Mouse (Mus musculus) lung, embryonic 16.5 days (tissue): ENCODE results near the gene Mecom. TPM values are rescaled to one million over a fixed set of nuclear protein-coding genes. Genes with fewer than 3 reads are reported as not detected.

ENCODE experiments used
- ATAC-seq: fragments of 200-750 bp; cut with Nextera tagmentation; 2 replicates; pipeline ENCODE4 v1.8.0; 2017; ENCODE audit warnings: low read depth, mild to moderate bottlenecking, moderate library complexity
- H3K27ac ChIP-seq: fragments of 300-500 bp; sonication (generic); 2 replicates; pipeline ENCODE4 v1.5.1; 2014; ENCODE audit warnings: mild to moderate bottlenecking, control low read depth, low read length
- H3K27me3 ChIP-seq: fragments of 300-500 bp; sonication (generic); 2 replicates; pipeline ENCODE4 v1.6.1; 2014; ENCODE audit warnings: low read depth, low read length, mixed read lengths; ENCODE audit not compliant: control insufficient read depth, insufficient read depth
- H3K36me3 ChIP-seq: fragments of 300-500 bp; sonication (generic); 2 replicates; pipeline ENCODE4 v1.6.1; 2014; ENCODE audit warnings: low read length; ENCODE audit not compliant: control insufficient read depth, insufficient read depth
- H3K4me1 ChIP-seq: fragments of 300-500 bp; sonication (generic); replicated peaks from 2 replicates; pipeline ENCODE4 v1.6.1; 2014; ENCODE audit warnings: low read length, mixed read lengths; ENCODE audit not compliant: control insufficient read depth, insufficient read depth
- H3K4me2 ChIP-seq: fragments of 300-500 bp; sonication (generic); 2 replicates; pipeline ENCODE4 v1.6.1; 2014; ENCODE audit warnings: low read depth, low read length, control low read depth
- H3K4me3 ChIP-seq: fragments of 300-500 bp; sonication (generic); 2 replicates; pipeline ENCODE4 v1.5.1; 2014; ENCODE audit warnings: mild to moderate bottlenecking, low read length, control low read depth
- H3K9ac ChIP-seq: fragments of 300-500 bp; sonication (generic); 2 replicates; pipeline ENCODE4 v1.6.1; 2014; ENCODE audit warnings: low read length, control low read depth
- H3K9me3 ChIP-seq: fragments of 300-500 bp; sonication (generic); 2 replicates; pipeline ENCODE4 v1.6.1; 2016; ENCODE audit warnings: low read length; ENCODE audit not compliant: control insufficient read depth
- WGBS: fragments of 180-500 bp; shearing (Covaris S2); extraction: QIAGEN DNeasy Blood & Tissue Kit; methylation state at CpG from one replicate; pipeline ENCODE4 v1.1.7; 2014; 5-methylcytosine and 5-hydroxymethylcytosine counted together
- polyA plus RNA-seq: library from polyadenylated mRNA; unstranded; fragments of >200 nt; fragmentation: Nextera tagmentation; extraction: Ambion mirVana; gene quantifications from 2 replicates; pipeline ENCODE4 v1.2.1, GENCODE M21; 2015

Gene Mecom
- polyA plus RNA-seq, 1 experiment from 2014 or later, result 73.4 TPM

DNA sequence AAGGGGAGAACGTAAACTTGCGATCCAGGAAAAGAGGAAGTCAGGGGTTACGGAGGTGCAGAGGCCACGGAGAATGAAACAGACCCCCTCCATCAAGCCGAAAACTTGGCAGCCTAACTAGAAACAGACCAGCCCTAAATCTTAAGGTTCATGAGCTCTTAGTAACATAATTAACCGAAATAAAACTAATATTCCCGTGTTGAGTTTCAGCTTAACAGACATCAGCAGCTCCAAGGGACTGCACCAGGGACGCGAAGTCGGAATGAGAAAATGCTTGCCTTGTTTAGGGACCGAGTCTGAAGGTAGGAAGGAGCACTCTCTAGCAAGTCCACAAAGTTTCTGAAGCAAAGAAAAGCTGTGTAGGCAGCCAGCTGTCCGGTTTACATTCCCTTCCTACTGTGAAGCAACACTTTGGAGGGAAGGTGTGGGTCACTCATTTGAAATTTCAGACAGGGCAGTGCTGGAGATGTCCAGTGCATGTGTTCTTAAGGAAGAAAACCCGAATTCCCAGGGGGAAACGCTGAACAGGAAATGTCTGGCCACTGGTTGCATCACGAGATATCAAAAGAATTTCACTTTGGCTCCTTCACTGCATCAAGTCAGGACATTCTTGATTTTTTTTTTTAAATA is 442.5 kb downstream of the Mecom start:
- Histone ChIP-seq H3K27me3 (no peaks in the 10 kb centered on the region), H3K9ac (peak overlapping the region; percentile 67), H3K4me1 (peaks cover 36% of the 10 kb centered on the region), H3K36me3 (no peaks in the 10 kb centered on the region), H3K4me2 (peak overlapping the region; percentile 60), H3K4me3 (peak overlapping the region; percentile 20), H3K9me3 (no peaks in the 10 kb centered on the region), H3K27ac (peak overlapping the region; percentile 95)
- peak; percentile 69 for ATAC-seq
- WGBS, result 15% methylated on average over 15 of the region's 15 CpGs

- Histone ChIP-seq H3K4me2 (peak overlapping the region; percentile 60), H3K9me3 (no peaks in the 10 kb centered on the region), H3K4me1 (peaks cover 36% of the 10 kb centered on the region), H3K27me3 (no peaks in the 10 kb centered on the region), H3K4me3 (no peak overlapping the region; the same call in 1 of the 2 replicates), H3K9ac (no peak overlapping the region), H3K36me3 (no peaks in the 10 kb centered on the region), H3K27ac (peak overlapping the region; percentile 95)
- no peak for ATAC-seq
- WGBS, result 46% methylated on average over 4 of the region's 4 CpGs
These were observed 443.2 kb downstream of the Mecom start for GRCm38 (mm10) chr3:30104515-30105098.

GRCm38 (mm10) chr3:30101146-30101545 is 446.7 kb downstream of the Mecom start:
- Histone ChIP-seq H3K36me3 (no peaks in the 10 kb centered on the region), H3K27ac (no peak overlapping the region), H3K27me3 (no peaks in the 10 kb centered on the region), H3K9me3 (no peaks in the 10 kb centered on the region), H3K9ac (no peak overlapping the region), H3K4me2 (no peak overlapping the region), H3K4me1 (peaks cover 21% of the 10 kb centered on the region), H3K4me3 (no peak overlapping the region)
- WGBS, result 58% methylated on average over 4 of the region's 4 CpGs
- ATAC-seq, result no peak

- H3K4me2 ChIP-seq, result no peak overlapping the region
- peak; percentile 72; the same call in 1 of the 2 replicates for ATAC-seq
- H3K9ac ChIP-seq, result no peak overlapping the region
- 48% methylated on average over 3 of the region's 3 CpGs for WGBS
- no peaks in the 10 kb centered on the region for H3K36me3 ChIP-seq
- H3K27ac ChIP-seq, result peak overlapping the region; percentile 44
- H3K27me3 ChIP-seq, result no peaks in the 10 kb centered on the region
- peaks cover 9% of the 10 kb centered on the region for H3K4me1 ChIP-seq
- no peaks in the 10 kb centered on the region for H3K9me3 ChIP-seq
- no peak overlapping the region for H3K4me3 ChIP-seq
These were observed 450.1 kb downstream of the Mecom start for GRCm38 (mm10) chr3:30097713-30098112.

DNA sequence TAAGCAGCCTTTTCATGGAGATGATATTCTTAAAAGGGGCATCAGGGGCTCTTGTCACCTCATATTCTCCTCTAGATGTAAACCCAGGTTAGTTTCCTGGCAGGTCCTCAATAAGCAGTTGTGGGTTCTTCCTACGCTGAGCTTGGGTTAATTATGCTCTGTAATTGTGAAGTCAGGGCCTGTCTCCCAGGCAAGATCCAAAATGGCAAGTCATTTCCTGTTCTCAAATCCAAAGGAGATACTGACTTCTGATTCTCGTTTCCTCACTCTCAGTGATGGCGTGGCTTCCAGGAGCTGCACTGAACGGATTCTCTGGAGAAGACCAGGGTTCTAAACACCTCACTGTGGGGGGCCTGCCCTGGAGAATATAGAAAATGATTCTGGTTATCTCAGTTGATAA is 450.7 kb downstream of the Mecom start:
- no peak overlapping the region for H3K4me2 ChIP-seq
- peak overlapping the region; percentile 44 for H3K27ac ChIP-seq

DNA sequence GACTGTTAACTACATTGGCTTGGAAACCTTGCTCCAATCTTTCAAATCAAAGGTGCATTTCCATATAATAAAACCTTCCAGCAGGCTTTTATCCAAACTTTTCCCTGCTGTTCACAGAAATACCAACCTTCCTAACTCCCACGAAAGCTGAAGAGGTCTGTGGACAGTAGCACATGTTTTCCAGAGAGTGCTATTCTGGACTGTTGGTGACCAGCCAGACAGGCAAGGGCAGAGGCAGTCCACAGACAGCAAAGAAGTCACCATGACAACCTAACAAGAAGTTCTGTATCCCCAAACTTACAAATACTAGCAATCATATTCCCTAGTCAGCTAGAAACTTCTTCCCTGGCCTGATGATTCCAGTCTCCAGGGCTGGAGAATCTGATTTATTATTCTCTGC is 454.8 kb downstream of the Mecom start:
- peaks cover 9% of the 10 kb centered on the region for H3K4me1 ChIP-seq
- no peaks in the 10 kb centered on the region for H3K9me3 ChIP-seq
- H3K27me3 ChIP-seq, result no peaks in the 10 kb centered on the region
- no peak overlapping the region for H3K4me2 ChIP-seq
- no peak overlapping the region for H3K4me3 ChIP-seq
- 60% methylated on average over 1 of the region's 1 CpGs for WGBS
- no peaks in the 10 kb centered on the region for H3K36me3 ChIP-seq
- H3K27ac ChIP-seq, result no peak overlapping the region
- ATAC-seq, result no peak
- H3K9ac ChIP-seq, result no peak overlapping the region

More for the DNA sequence above, 450.7 kb downstream of the Mecom start:
- no peak for ATAC-seq
- no peaks in the 10 kb centered on the region for H3K9me3 ChIP-seq
- H3K27me3 ChIP-seq, result no peaks in the 10 kb centered on the region
- peaks cover 9% of the 10 kb centered on the region for H3K4me1 ChIP-seq
- H3K9ac ChIP-seq, result no peak overlapping the region
- H3K36me3 ChIP-seq, result no peaks in the 10 kb centered on the region
- no peak overlapping the region for H3K4me3 ChIP-seq
- WGBS, result 60% methylated on average over 4 of the region's 4 CpGs

GRCm38 (mm10) chr3:30092481-30092880 is 455.3 kb downstream of the Mecom start:
- ATAC-seq, result no peak
- H3K9me3 ChIP-seq, result no peaks in the 10 kb centered on the region
- WGBS, result 60% methylated on average over 7 of the region's 7 CpGs
- no peak overlapping the region for H3K9ac ChIP-seq
- H3K36me3 ChIP-seq, result no peaks in the 10 kb centered on the region
- H3K4me2 ChIP-seq, result no peak overlapping the region
- no peaks in the 10 kb centered on the region for H3K27me3 ChIP-seq
- H3K4me3 ChIP-seq, result no peak overlapping the region
- peaks cover 9% of the 10 kb centered on the region for H3K4me1 ChIP-seq
- no peak overlapping the region for H3K27ac ChIP-seq

DNA sequence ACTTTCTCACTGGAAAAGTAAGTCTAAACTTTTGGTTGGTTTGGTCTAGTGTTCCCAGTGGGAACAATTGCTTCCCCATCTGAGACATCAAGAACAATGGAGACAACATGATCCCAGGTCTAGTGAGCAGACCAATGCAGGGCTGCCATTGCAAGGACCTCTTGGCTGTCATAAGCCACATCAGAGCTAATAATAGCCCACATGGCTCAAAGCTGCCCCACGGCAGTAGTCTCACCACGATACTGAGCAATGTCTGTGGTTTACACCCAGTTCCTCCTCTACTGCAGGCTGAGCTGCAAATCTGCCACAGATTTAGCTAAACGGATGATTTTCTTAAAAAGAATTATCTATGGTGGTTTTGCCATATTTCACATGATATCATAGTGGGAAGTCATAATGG is 455.9 kb downstream of the Mecom start:
- Histone ChIP-seq H3K9ac (no peak overlapping the region), H3K4me1 (peaks cover 4% of the 10 kb centered on the region; the same call in 1 of the 2 replicates), H3K4me2 (no peak overlapping the region), H3K27ac (no peak overlapping the region), H3K36me3 (no peaks in the 10 kb centered on the region), H3K9me3 (no peaks in the 10 kb centered on the region), H3K27me3 (no peaks in the 10 kb centered on the region), H3K4me3 (no peak overlapping the region)
- no peak for ATAC-seq
- whole genome bisulfite sequencing, result 78% methylated on average over 3 of the region's 3 CpGs

DNA sequence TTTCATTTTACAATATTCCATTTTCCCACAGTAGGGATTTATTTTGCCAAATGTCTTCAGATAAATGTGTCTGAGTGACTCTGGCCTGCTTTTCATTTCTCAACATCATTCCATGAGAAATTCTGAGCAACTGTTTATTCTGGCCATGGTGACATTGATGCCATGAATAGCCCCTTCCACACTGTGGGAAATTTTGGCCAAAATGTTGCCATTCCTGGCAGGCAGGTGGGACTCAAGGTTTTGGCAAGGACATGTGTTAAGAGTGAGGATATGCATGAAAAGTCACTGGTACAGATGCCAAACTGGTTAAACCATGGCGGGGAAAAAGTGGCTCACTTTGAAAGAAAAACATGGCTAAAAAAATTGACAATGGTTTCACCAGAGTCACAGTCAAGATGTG is 456.4 kb downstream of the Mecom start:
- ATAC-seq, result no peak
- no peak overlapping the region for H3K9ac ChIP-seq
- no peak overlapping the region for H3K4me3 ChIP-seq
- no peak overlapping the region for H3K27ac ChIP-seq
- no peaks in the 10 kb centered on the region for H3K36me3 ChIP-seq
- WGBS, result 79% methylated on average over 1 of the region's 1 CpGs
- no peak overlapping the region for H3K4me2 ChIP-seq
- no peaks in the 10 kb centered on the region for H3K27me3 ChIP-seq
- no peaks in the 10 kb centered on the region for H3K9me3 ChIP-seq
- H3K4me1 ChIP-seq, result peaks cover 4% of the 10 kb centered on the region; the same call in 1 of the 2 replicates
